Mouse (Mus musculus) hindbrain, embryonic 16.5 days (tissue): ENCODE measurements around the gene Clcn5. TPM values are rescaled to one million over a fixed set of nuclear protein-coding genes. Genes with fewer than 3 reads are reported as not detected.
A peak's percentile ranks its signal among the peaks of the same experiment; 100 is the strongest.

Experiments
- ATAC-seq: fragments of 200-750 bp; cut with Nextera tagmentation; 2 replicates; pipeline ENCODE4 v1.8.0; 2017; ENCODE audit warnings: moderate TSS enrichment, moderate library complexity
- H3K27ac ChIP-seq: fragments of 300-500 bp; sonication (generic); 2 replicates; pipeline ENCODE4 v1.5.1; 2014; ENCODE audit warnings: low read depth, mild to moderate bottlenecking, control low read depth, low read length, moderate library complexity
- H3K27me3 ChIP-seq: fragments of 300-500 bp; sonication (generic); replicated peaks from 2 replicates; pipeline ENCODE4 v1.6.1; 2014; ENCODE audit warnings: low read length; ENCODE audit not compliant: control insufficient read depth, insufficient read depth
- H3K36me3 ChIP-seq: fragments of 300-500 bp; sonication (generic); 2 replicates; pipeline ENCODE4 v1.6.1; 2014; ENCODE audit warnings: mild to moderate bottlenecking, low read length, moderate library complexity, mixed read lengths; ENCODE audit not compliant: control insufficient read depth, insufficient read depth
- H3K4me1 ChIP-seq: fragments of 300-500 bp; sonication (generic); 2 replicates; pipeline ENCODE4 v1.6.1; 2014; ENCODE audit warnings: low read depth, low read length; ENCODE audit not compliant: control insufficient read depth, insufficient read depth
- H3K4me2 ChIP-seq: fragments of 300-500 bp; sonication (generic); 2 replicates; pipeline ENCODE4 v1.6.1; 2014; ENCODE audit warnings: mild to moderate bottlenecking, low read length, control low read depth, moderate library complexity
- H3K4me3 ChIP-seq: fragments of 300-500 bp; sonication (generic); 2 replicates; pipeline ENCODE4 v1.5.1; 2014; ENCODE audit warnings: mild to moderate bottlenecking, low read length, control low read depth, moderate library complexity
- H3K9ac ChIP-seq: fragments of 300-500 bp; sonication (generic); 2 replicates; pipeline ENCODE4 v1.6.1; 2014; ENCODE audit warnings: low read depth, mild to moderate bottlenecking, control low read depth, low read length, moderate library complexity
- H3K9me3 ChIP-seq: fragments of 300-500 bp; sonication (generic); 2 replicates; pipeline ENCODE4 v1.6.1; 2014; ENCODE audit warnings: mild to moderate bottlenecking, low read length, moderate library complexity; ENCODE audit not compliant: control insufficient read depth
- WGBS: fragments of 180-500 bp; shearing (Covaris S2); extraction: QIAGEN DNeasy Blood & Tissue Kit; methylation state at CpG from one replicate; pipeline ENCODE4 v1.1.7; 2014; 5-methylcytosine and 5-hydroxymethylcytosine counted together
- polyA plus RNA-seq: library from polyadenylated mRNA; unstranded; fragments of >200 nt; fragmentation: Nextera tagmentation; extraction: Ambion mirVana; gene quantifications from 2 replicates; pipeline ENCODE4 v1.2.1, GENCODE M21; 2015

Clcn5 gene
- polyA plus RNA-seq, 1 experiment from 2014 or later, result 6.7 TPM

- Histone ChIP-seq H3K4me1 (no peaks in the 10 kb centered on the region), H3K4me2 (no peak overlapping the region), H3K4me3 (no peak overlapping the region), H3K27ac (no peak overlapping the region), H3K36me3 (no peaks in the 10 kb centered on the region), H3K9me3 (no peaks in the 10 kb centered on the region), H3K27me3 (no peaks in the 10 kb centered on the region), H3K9ac (no peak overlapping the region)
- whole genome bisulfite sequencing, result 82% methylated on average over 3 of the region's 3 CpGs
- ATAC-seq, result no peak
Observed at GRCm38 (mm10) chrX:7259718-7260117, 59.4 kb downstream of the Clcn5 start.

GRCm38 (mm10) chrX:7256022-7256421 lies 63.1 kb downstream of the Clcn5 start:
- 82% methylated on average over 3 of the region's 3 CpGs for WGBS
- no peak overlapping the region for H3K4me2 ChIP-seq
- no peaks in the 10 kb centered on the region for H3K9me3 ChIP-seq
- no peaks in the 10 kb centered on the region for H3K27me3 ChIP-seq
- no peak overlapping the region for H3K9ac ChIP-seq
- no peaks in the 10 kb centered on the region for H3K4me1 ChIP-seq
- no peak overlapping the region for H3K4me3 ChIP-seq
- H3K36me3 ChIP-seq, result no peaks in the 10 kb centered on the region
- ATAC-seq, result no peak
- H3K27ac ChIP-seq, result no peak overlapping the region

- Histone ChIP-seq H3K9me3 (no peaks in the 10 kb centered on the region), H3K4me2 (no peak overlapping the region), H3K27me3 (no peaks in the 10 kb centered on the region), H3K4me1 (no peaks in the 10 kb centered on the region), H3K4me3 (no peak overlapping the region), H3K27ac (no peak overlapping the region), H3K9ac (no peak overlapping the region), H3K36me3 (no peaks in the 10 kb centered on the region)
- 83% methylated on average over 5 of the region's 5 CpGs for WGBS
- no peak for ATAC-seq
Observed at GRCm38 (mm10) chrX:7204099-7204498, 115.1 kb downstream of the Clcn5 start.

GRCm38 (mm10) chrX:7203535-7203934 lies 115.6 kb downstream of the Clcn5 start:
- WGBS, result 84% methylated on average over 3 of the region's 3 CpGs
- Histone ChIP-seq H3K4me1 (no peaks in the 10 kb centered on the region), H3K27me3 (no peaks in the 10 kb centered on the region), H3K4me2 (no peak overlapping the region), H3K4me3 (no peak overlapping the region), H3K9ac (no peak overlapping the region), H3K9me3 (no peaks in the 10 kb centered on the region), H3K27ac (no peak overlapping the region), H3K36me3 (no peaks in the 10 kb centered on the region)
- no peak for ATAC-seq

- ATAC-seq, result no peak
- no peak overlapping the region for H3K4me2 ChIP-seq
- WGBS, result 45% methylated on average over 1 of the region's 1 CpGs
- no peaks in the 10 kb centered on the region for H3K9me3 ChIP-seq
- H3K4me1 ChIP-seq, result no peaks in the 10 kb centered on the region
- H3K27ac ChIP-seq, result no peak overlapping the region
- no peak overlapping the region for H3K9ac ChIP-seq
- H3K36me3 ChIP-seq, result no peaks in the 10 kb centered on the region
- H3K4me3 ChIP-seq, result no peak overlapping the region
- H3K27me3 ChIP-seq, result no peaks in the 10 kb centered on the region
Observed at GRCm38 (mm10) chrX:7197833-7198232, 121.3 kb downstream of the Clcn5 start.

- Histone ChIP-seq H3K9ac (no peak overlapping the region), H3K27me3 (no peaks in the 10 kb centered on the region), H3K36me3 (no peaks in the 10 kb centered on the region), H3K9me3 (no peaks in the 10 kb centered on the region), H3K4me2 (no peak overlapping the region), H3K4me1 (no peaks in the 10 kb centered on the region), H3K4me3 (no peak overlapping the region), H3K27ac (no peak overlapping the region)
- ATAC-seq, result no peak
- 89% methylated on average over 4 of the region's 4 CpGs for WGBS
Observed at GRCm38 (mm10) chrX:7190816-7191215, 128.3 kb downstream of the Clcn5 start.

GRCm38 (mm10) chrX:7188311-7188807 lies 130.8 kb downstream of the Clcn5 start:
- Histone ChIP-seq H3K9ac (peak overlapping the region; percentile 59), H3K9me3 (no peaks in the 10 kb centered on the region), H3K4me3 (peak overlapping the region; percentile 46), H3K36me3 (no peaks in the 10 kb centered on the region), H3K4me2 (peak overlapping the region; percentile 55), H3K27me3 (no peaks in the 10 kb centered on the region), H3K4me1 (no peaks in the 10 kb centered on the region), H3K27ac (peak overlapping the region; percentile 84)
- 16% methylated on average over 17 of the region's 17 CpGs for WGBS
- ATAC-seq, result peak; percentile 94

GRCm38 (mm10) chrX:7187455-7188310 lies 131.5 kb downstream of the Clcn5 start:
- Histone ChIP-seq H3K27ac (peak overlapping the region; percentile 84), H3K36me3 (no peaks in the 10 kb centered on the region), H3K27me3 (no peaks in the 10 kb centered on the region), H3K9ac (peak overlapping the region; percentile 59), H3K9me3 (no peaks in the 10 kb centered on the region), H3K4me3 (peak overlapping the region; percentile 46), H3K4me1 (no peaks in the 10 kb centered on the region), H3K4me2 (peak overlapping the region; percentile 55)
- peak; percentile 66 for ATAC-seq
- WGBS, result 29% methylated on average over 10 of the region's 10 CpGs

GRCm38 (mm10) chrX:7170156-7170555 lies 149.0 kb downstream of the Clcn5 start:
- H3K4me2 ChIP-seq, result no peak overlapping the region
- ATAC-seq, result no peak
- peaks cover 6% of the 10 kb centered on the region; the same call in 1 of the 2 replicates for H3K36me3 ChIP-seq
- no peaks in the 10 kb centered on the region for H3K9me3 ChIP-seq
- H3K27ac ChIP-seq, result no peak overlapping the region
- no peak overlapping the region for H3K4me3 ChIP-seq
- no peaks in the 10 kb centered on the region for H3K27me3 ChIP-seq
- no peaks in the 10 kb centered on the region for H3K4me1 ChIP-seq
- 91% methylated on average over 5 of the region's 5 CpGs for WGBS
- H3K9ac ChIP-seq, result no peak overlapping the region
